Mouse (Mus musculus) kidney, postnatal 36 days (tissue): ENCODE results near the gene Usp7.
"Not testable (repeated sequence)": the region's sequence is repeated elsewhere in the genome, so short reads cannot be mapped to it uniquely, and the experiment has no call there.

Source experiments
- DNase-seq, 2 experiments: peaks; one replicate each; pipeline ENCODE4 v3.0.0; 2021 to 2022; ENCODE audit warnings: mixed read lengths in 2 of 2

Gene Usp7

GRCm38 (mm10) chr16:8748904-8749303, 43.2 kb downstream of the Usp7 start:
- DNase-seq = no peak

GRCm38 (mm10) chr16:8748175-8748846, 43.8 kb downstream of the Usp7 start:
- DNase-seq = peak; percentile 33 to 57

DNA sequence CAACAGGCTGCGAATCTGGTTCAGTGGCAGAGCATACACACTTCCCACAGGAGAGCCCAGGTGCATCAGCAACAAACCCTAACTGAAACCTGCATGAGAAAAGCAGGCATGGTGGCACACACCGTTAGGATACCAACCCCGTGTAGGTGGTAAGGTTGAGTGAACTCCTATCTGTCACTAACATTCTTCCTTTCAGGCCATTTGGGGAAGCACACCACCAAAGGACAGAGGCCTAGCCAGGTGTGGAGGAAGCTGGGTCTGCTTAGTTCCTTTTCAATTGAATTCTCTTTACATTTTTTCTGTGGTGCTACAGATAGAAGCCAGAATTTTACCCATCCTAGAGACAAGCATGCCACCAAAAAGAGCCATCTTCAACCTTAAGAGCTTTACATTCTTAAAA, 44.3 kb downstream of the Usp7 start:
- DNase-seq = no peak

GRCm38 (mm10) chr16:8746509-8746908, 45.6 kb downstream of the Usp7 start:
- no peak for DNase-seq

DNA sequence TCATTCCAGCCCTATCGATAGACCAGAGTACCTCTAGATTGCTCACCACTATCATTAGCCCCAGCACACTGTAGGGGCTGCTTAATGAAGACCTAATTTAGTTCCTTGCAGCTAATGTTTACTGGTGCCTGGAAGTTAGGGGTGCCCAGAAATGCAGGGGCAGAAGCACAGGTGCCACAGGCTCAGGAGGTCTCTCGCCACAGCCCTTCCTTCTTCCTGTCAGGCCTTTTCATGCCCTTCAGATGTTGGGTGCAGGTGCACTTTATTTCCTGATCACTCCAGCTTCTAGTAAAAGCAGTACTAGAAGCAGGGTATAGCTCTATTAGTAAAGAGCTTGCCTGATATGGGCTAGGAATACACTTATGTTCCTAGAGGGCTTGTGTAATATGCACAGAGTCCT, 46.4 kb downstream of the Usp7 start:
- no peak for DNase-seq

DNA sequence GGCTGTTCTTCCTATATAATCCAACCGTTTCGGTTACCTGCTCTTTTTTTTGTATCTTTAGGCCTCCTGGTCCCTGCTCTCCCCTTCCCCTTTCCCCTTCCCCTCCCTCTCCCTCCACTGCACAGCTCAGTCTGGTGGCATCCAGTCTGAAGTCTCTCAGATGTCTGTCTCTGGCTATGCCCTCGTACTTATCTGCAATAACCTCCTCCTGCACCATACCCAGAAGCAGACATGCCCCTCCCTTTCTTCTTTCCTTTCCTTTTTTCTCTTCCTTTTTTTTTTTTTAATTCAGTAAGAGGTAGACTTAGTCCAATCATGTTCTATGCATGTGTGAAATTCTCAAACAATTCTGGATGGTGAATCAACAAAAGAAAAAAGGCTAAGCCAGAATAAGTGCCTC, 48.1 kb downstream of the Usp7 start:
- DNase-seq = no peak

- no peak for DNase-seq
Observed at GRCm38 (mm10) chr16:8741697-8742096, 50.4 kb downstream of the Usp7 start.

DNA sequence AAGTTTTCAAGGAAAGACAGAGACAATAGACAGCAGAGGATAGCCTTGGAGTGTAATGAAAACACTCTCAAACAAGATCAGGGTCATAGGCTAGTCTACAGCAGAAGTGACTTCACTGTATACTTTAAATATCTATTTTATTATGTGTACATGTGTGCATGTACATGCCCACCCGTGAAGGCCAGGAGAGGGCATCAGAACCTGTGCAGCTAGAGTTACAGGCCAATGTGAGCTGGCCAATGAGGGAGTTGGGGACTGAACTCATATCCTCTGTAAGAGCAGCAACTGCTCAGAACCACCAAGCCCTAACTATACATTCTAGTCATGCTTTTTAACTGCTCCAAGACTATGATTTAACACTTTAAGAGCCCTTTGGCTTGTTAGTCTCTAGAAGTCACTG, 51.0 kb downstream of the Usp7 start:
- DNase-seq = no peak

DNA sequence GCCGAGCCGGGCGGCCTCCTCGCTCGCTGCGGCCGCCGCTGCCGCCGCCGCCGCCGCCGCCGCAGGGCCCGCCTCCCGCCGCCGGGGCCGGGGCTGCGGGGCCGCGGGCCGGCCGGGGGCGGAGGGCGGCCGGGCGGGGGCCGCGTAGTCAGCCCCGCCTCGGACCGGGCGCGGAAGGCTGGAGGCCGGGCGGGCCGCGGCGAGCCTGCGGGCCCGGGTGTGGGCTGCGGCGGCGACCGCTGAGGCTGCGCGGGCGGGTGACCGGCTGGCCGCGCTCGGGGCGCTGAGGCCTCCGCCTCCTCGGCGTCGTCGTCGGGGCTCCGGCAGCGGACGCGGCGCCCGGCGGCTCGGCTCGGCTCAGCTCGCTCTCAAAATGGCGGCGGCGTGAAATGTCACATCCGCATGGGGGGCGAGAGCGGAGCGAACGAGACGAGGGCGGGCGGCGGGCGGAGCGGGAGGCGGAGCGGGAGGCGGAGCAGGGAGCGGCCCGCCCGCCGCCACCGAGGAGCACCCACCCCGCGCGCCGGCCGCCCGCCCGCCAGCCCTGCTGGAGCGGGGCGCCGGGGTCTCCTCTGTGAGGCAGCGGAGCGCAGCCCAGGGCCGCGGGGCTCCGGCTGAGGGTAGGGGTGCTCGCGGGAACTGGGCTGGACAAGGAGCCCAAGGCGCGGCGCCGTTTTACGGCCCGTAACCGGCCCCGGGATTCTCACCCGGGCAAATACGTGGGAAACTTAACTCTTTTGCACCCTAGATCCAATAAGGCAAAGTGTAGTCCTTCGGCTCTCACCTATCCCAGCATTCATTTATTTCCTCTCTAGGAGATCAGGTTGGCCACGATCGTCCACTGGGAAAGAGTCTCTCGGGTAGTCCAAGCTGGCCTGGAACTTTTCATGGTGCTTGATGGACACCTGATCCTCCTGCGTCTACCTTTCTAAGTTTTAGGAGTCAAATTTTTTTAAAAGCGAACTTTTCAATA, 53.3 kb downstream of the Usp7 start:
- peak; percentile 90 to 96 for DNase-seq

DNA sequence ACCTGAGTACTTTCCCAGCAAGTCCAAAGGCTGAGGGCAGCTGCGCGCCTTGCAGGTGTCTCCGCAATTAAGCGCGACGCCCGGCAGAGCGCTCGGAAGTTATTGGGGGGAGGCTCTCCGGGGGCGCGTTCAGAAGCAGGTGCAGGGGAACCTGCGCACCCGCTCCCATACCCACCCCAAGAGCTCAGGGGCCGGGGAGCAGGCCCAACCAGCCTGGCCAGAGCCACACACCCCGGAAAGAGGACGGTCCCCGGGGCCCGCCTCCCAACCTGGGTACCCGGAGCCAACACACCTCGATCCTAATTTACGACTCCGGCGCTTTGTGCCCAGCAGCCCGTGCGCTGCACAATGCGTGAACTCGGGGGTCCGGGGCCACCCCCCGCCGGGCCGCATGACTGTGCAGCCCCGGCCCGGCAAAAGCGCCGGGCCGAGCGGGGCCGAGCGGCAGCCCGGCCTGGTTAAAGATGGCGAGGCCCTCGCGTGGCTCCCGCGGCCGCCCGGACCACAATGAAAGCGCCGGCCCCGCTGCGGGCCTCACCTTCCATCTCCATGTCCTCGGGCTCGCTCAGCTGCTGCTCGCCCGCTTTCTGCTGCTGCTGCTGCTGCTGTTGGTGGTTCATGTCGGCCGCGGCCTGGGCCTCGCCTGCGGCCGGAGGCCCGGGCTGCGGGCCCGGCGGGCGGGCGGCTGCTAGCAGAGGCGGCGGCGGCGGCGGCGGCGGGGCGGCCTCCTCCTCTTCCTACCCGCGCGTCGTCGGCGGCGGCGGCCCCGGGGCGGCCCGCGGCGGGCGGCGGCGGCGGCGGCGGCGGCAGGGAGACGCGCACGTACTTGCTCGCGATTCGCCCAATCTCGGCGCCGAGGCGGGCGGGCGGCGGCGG, 54.2 kb downstream of the Usp7 start:
- DNase-seq = peak in 1 of 2 experiments; percentile 71

DNA sequence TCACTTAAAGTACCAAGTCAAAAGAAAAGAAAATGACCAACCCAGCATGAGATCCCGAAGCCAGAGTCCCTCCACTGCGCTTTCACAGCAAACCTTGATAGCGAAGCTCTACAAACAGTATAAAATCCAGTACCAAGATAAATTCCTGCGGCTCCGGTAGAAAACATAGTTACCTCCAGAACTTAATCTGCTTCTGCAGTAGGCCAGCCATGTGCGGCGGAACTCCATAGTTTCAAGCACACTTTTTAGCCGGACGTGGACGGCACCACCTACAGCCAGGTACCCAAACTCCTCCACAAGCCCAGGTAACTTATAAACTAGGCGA, 54.8 kb downstream of the Usp7 start:
- peak in 1 of 2 experiments; percentile 70 for DNase-seq

GRCm38 (mm10) chr16:8736757-8737156, 55.4 kb downstream of the Usp7 start:
- no peak for DNase-seq

- DNase-seq = peak in 1 of 2 experiments; percentile 40
Observed at GRCm38 (mm10) chr16:8736032-8736431, 56.1 kb downstream of the Usp7 start.

DNA sequence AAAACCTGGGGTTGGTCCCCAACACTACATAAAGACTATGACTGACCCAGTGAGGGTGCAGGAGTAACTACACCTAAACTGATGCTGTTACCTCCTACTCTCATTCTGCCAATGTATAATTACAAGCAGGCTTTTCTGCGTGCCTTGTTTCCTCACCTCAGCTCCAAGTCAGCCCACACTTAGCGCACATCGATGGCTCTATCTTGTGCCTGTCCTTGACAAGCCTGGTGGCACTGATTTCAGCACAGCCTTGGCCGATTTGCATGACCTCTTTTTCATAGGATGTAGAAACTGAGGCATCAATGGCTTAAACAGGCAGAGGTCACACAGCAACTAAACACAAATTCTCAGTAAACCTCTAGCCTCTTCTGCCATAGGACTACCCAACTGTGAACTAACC, 57.4 kb downstream of the Usp7 start:
- DNase-seq = no peak

DNA sequence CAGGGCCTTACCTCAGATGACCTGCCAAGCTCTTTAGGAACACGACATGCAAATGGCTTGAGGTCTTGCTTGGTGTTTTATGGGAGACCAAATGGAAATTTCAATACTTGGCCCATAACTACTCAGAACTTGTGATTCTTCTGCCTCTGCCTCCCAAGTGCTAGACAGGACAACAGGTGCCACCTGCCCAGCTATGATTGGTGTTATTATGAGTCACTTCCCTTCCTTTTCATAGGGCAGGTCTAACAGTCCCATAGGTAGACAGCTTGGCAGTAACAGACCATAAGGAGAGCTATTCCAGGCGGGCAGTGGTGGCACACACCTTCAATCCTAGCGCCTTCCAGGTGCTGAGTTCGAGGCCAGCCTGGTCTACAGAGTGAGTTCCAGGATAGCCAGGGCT, 58.5 kb downstream of the Usp7 start:
- DNase-seq = no peak

DNA sequence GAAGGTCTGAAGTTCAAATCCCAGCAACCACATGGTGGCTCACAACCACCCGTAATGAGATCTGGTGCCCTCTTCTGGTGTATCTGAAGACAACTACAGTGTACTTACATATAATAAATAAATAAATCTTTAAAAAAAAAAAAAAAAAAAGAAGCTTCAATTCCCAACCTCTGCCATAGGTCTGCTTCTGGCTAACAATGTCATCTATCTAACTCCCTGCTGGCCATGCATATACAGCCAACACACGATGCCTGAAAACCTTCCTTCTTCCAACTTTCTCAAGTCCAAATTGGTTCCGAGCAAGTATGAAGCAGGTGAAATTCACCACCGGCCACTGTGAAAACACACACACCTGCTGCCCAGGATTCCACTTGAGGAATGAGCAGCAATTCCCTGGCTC, 59.7 kb downstream of the Usp7 start:
- not testable (repeated sequence) for DNase-seq

- DNase-seq = no peak
Observed at GRCm38 (mm10) chr16:8731630-8732029, 60.5 kb downstream of the Usp7 start.

- no peak for DNase-seq
Observed at GRCm38 (mm10) chr16:8728111-8728748, 63.9 kb downstream of the Usp7 start.

GRCm38 (mm10) chr16:8725807-8726206, 66.3 kb downstream of the Usp7 start:
- DNase-seq = no peak

DNA sequence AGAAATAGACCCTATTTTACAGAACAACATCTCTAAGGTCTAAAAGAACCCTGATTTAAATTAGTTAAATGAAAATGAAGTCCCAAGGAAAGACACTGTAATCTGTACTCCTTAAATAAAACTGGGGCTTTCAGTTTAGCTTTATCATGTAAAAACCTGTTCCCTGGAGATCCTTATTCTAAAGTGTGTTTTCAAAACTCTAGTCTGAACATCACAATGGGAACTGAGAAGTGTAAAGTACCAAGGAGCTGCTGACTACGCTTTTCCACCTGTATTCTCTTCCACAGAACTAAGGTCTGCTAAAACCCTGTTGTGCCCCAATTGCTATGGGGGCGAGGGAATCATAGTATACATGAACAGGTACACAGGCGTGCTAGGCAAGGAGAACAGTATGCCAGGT, 68.1 kb downstream of the Usp7 start:
- no peak for DNase-seq

DNA sequence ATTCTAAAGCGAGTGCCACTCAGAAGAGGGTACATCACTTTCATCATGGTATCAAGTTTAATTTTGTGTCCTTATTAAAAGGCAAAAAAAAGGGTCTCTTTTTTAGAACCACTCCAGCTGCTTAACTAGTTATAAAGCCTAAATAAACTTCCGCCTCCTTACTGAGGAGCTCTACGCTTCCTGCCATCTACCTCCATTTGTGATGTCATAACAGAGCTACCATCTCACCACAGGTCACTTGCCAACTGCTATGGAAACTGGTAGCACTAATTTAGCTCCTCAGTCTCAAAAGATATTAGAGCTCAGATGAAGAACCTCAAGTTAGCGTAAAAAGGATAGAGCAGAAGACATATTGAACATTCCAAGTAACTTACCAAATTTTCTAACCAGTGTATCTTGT, 71.7 kb downstream of the Usp7 start:
- no peak for DNase-seq

DNA sequence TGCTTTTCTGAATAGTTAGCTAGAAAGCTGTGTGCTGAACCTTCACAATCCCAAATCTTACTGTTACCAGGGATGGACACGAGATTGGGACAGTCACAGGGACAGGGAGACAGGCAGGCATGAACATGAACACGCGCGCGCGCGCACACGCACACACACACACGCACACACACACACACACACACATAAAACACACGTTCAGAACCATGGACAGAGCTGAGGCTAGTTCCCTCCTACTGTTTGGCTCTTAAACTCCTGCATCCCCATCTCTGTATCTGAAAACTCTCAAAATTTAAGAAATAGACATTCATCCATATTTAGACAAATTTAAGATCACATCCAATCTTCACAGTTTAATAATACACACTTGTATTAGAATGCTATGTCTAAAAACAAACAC, 74.4 kb downstream of the Usp7 start:
- peak in 1 of 2 experiments; percentile 45 for DNase-seq

DNA sequence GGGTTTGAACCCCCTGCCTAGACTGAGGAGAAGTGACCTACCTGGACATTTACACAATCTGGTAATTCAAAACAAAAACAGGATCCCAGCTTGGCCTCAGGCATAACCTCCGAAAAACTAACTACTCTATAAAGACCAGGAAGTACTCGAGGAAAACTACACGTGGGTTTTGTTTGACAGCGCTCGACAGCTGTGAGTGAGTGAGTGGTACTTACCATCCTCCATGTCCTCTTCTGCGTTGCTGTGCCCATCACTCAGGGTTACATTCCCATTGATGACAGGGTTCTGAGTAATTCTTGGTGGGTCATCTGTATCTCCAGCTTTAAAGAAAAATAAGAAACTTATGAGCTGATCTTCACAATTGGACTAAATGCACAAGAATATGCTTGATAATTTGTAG, 75.8 kb downstream of the Usp7 start:
- DNase-seq = no peak
